Mouse (Mus musculus): ENCODE data around the gene H60b.

DNA sequence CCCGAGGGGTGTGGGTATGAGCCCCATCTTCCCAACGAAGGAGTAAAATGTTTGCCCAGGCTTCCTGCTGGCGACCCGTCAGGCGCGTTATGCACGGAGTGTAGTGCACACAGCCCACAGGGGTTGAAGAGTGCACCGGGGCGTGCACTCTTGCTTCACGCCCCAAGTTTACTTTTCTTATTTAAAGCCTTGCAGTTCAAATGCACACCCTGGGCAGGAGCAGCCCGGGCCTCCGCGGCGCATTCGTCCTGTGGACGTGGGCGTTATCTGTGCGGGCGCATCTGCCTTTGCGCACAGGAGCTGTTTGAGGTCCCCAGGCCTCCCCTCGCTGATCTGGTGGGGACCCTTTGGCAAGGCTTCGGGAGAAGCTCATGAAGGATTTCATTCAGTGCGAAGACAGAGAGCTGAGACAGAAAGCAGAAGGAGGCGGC is 760 bp downstream of the H60b start:
- TF ChIP-seq CTCF (IDR thresholded peaks at IDR 0.05; ENCODE audit: borderline replicate concordance, extremely low read depth, insufficient read depth, insufficient read length) (no peak), POLR2A (IDR thresholded peaks at IDR 0.05; ENCODE audit: borderline replicate concordance, extremely low read depth, insufficient read depth, insufficient read length, poor library complexity, severe bottlenecking) (no peak)

Measured in brain, embryonic 14.5 days (tissue).